Mouse (Mus musculus) olfactory bulb, adult 2 months (tissue): ENCODE measurements around the gene Phlda3.

Experiments used
- CTCF ChIP-seq: fragments of 200-500 bp; IDR thresholded peaks from 2 replicates; pipeline ENCODE4 v1.5.1; 2012; ENCODE audit warnings: low read depth, mild to moderate bottlenecking, low read length, moderate library complexity; ENCODE audit not compliant: insufficient read depth
- POLR2A ChIP-seq: fragments of 200-500 bp; IDR thresholded peaks from 2 replicates; pipeline ENCODE4 v1.6.1; 2012; ENCODE audit warnings: mild to moderate bottlenecking, low read depth, low read length, moderate library complexity; ENCODE audit not compliant: insufficient read depth

DNA sequence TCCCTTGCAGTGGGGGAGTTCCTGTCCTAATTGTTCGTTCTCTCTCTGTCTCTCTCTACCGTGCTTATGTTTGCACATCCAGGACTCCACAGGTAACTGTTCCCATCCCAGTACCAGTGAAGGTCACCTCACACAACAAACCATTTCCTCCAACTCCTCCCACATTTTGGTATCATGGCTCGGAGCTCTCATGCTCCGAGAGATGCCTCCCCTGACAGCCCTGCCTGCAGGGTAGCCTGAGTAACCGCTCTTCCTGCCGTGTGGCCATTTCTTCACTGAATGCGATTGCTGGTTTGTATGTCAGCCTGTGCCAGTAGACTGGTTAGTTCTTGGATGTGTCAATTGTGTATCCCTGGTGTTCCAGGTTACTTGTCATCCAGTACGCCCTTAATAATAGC is 5.7 kb downstream of the Phlda3 start:
- TF ChIP-seq CTCF, result no peak
- TF ChIP-seq POLR2A, result no peak
